Mouse (Mus musculus) gonadal fat pad, adult 2 months (tissue): ENCODE measurements at regions not wholly inside any gene's neighbourhood (a gene's known extent, or its start where the extent isn't known, plus 50 kb on each side); places are given as distances from the start of the nearest gene placed in this dataset.
"Not testable (repeated sequence)": the region's sequence is repeated elsewhere in the genome, so short reads cannot be mapped to it uniquely, and the experiment has no call there.

Experiments
- DNase-seq: peaks from one replicate; pipeline ENCODE4 v3.0.0-alpha.2; 2012; ENCODE audit warnings: low read depth

GRCm38 (mm10) chr13:72184116-72184845, 220.8 kb upstream of the Irx1 start:
- DNase-seq: peak; percentile 85

DNA sequence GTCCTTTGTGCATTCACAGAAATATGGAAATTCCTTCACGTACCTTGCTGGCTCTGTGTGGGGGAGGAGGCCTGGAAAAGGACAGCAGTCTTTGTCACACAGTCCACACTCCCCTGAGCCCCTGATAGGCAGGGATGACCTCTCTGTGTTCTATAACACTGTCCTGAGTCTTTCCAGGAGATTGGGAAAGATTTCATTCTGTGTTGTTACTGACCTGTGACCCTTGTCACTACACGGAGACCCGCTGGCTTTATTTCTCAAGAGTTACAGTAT, 221.3 kb upstream of the Irx1 start:
- no peak for DNase-seq

- DNase-seq: no peak
These were observed 232.4 kb upstream of the Irx1 start for GRCm38 (mm10) chr13:72195881-72196280.

DNA sequence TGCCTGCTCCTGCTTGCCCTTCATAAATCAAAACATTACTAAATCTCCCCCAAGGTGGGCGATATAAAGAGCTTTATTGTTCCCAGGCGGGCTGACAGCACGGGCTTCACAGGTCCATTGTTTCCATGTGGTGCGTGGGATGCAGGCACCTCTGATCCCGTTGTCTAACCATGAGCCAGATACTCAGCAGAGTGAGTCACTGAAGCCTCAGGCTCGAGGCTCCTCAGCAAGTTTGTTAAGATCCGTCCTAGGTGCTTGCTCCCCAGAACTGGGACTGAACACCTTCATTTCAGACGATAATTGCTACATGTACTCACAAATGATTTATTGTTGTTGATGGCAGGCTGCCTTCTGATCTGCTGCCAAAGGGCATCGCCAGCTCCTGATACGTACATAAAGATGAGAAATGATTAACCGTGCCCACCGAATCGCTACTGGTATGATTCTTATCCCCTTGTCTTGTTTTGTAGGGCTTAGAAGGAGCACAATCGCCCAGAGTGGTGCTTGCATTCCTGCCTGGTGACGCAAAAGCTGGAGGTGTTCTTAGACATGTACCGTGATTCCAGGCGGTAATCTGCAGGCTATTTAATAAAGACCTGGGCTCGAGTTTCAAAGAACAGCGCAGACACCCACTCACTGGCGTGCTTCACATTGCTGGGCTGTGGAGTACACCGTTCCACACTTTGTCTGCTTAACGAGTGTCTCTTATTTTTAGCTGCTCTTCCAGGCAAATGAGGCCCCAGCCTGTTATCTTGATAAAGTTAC, 235.0 kb upstream of the Irx1 start:
- peak; percentile 99 for DNase-seq

GRCm38 (mm10) chr13:72209518-72209917, 246.0 kb upstream of the Irx1 start:
- no peak for DNase-seq

DNA sequence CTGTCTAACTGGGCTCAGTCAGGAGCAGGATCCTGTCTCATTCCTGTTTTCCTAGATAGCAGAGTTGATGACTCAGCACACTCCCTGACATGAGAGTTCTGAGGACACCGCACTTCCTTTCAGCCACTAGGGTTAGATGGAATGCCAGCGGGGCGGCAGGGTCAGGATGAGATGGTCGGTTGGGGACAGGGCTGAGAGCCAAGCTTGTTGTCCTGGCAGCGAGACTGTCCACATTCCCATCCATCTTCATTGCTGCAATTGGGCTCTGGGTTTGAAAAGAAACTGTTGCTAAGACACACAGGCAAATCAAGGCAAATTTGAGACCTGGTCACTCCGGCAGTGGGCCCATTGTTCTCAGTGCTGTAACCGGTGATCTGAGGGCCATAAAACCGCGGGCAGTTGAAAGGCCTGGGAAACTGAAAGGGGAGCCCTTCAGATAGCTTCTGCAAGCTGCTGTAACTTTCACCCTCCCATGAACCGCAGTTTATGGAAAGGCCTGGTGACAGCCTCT, 246.5 kb upstream of the Irx1 start:
- DNase-seq: no peak

- DNase-seq: no peak
These were observed 247.2 kb upstream of the Irx1 start for GRCm38 (mm10) chr13:72210474-72211309.

DNA sequence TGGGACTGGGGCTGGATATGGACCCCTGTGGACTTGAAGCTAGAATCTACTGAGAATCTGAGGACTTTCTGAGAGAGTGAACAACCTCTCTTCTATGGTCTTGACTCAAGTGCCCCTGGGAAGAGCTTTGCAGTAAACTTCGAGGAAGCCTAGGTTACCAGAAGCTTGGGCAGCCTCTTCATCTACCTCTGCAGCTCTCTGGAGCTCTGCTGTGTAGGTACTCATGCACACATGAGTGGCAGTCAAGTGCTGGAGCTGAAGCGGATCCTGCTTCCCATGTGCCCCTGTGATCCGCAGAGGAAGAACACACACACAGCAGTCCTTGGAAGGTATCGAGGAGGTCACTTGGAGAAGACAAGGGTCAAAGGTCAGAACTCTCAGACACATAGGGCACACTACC, 248.2 kb upstream of the Irx1 start:
- no peak for DNase-seq

DNA sequence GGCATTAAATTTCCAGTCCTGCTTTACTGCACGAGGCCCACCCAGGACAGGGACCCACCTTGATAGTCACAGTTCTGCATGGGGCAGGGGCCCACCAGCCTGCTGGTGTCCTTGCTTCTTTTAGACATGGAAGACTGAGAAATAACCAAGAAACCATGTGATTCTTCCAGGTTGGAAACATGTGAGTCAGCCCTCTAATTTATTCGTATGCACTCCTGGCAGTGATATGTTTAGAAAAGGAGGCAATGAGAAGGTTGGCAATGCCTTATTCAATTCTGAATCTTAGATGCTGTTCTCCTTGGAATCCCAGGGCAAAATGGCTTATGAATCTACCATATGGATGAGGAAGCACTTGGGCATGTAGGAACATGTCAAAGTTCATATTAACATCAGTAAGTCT, 249.2 kb upstream of the Irx1 start:
- DNase-seq: no peak

DNA sequence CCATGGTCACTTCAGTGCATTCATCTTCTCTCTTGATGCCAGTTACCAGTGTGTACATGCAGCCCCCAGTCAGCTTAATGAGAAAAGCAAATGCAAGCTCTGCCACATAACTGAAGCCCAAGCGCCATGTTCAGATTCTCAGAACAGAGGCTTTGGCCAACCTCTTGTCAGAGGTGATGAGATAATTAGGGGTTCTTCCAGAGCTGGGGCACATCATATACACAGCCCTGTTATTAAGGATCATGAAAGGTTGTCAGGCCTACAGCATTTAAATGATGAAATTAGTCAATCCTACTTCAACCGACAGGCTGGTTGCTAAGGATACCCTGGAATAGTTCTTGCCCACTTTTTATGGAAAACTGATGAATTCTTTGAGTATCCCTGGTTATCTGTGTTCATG, 255.8 kb upstream of the Irx1 start:
- no peak for DNase-seq

DNA sequence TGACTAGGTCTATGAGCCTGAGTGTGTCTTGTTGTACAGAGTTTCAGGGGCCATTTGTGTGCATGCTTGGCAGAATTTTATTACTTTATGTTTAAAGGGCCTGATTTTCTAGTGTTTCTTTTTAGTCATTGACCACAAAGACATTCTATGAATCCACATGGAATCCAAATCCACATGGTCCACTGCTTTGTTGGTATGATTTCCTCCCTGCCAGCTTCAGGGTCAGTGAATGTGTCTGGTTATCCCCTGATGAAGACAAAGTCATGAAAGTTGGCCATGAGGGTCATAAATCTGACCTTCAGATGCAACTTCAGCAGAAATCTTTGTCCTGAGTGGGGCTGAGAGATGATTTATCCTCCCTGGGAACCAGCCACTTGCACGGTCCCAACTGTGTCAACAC, 263.6 kb upstream of the Irx1 start:
- no peak for DNase-seq

DNA sequence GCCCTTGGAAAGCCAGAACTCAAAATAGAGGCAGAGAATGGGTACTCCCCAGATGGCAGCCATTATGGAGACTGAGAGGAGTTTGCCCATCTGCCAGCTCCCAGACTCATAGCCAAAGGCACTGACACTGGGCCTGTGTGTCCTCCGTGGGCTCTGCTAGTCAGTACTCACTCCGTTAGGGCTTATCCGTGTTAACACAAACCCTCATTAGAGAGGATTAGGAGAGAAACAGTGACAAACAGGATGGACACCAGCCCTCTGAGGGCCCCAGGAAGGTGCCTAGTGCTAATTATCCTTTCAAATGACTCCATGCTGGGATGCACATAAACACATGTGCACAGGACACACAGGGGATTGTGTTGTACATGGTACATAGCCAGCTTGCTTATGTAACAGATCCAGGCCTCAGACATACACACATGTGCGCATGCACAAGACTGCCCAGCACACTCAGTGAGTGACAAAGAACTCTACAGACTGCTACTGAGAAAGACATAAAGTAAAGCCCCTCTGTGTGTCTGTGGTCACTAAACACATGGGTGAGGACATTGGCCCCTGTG, 267.6 kb upstream of the Irx1 start:
- no peak for DNase-seq

- no peak for DNase-seq
These were observed 268.6 kb upstream of the Irx1 start for GRCm38 (mm10) chr13:72232080-72232479.

- no peak for DNase-seq
These were observed 278.4 kb upstream of the Irx1 start for GRCm38 (mm10) chr13:72241919-72242318.

DNA sequence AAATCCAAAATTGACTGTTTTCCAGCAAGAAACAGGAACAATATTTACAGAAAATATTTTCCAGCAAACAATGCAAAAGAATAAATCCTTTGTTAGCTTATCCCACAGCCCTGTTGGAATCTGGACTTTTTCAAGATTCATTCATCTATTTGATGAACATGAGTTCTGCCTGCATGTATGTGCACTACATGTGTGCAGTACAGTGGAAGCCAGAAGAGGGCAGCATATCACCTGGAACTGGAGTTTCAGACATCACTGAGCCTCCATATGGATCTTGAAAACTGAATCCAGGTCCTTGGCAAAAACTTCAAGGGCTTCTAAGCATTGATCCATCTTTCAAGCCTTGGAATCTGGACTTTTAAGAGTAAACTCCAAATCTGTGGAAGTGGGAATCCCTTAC, 286.9 kb upstream of the Irx1 start:
- DNase-seq: no peak

- not testable (repeated sequence) for DNase-seq
These were observed 289.7 kb upstream of the Irx1 start for GRCm38 (mm10) chr13:72253242-72253641.

DNA sequence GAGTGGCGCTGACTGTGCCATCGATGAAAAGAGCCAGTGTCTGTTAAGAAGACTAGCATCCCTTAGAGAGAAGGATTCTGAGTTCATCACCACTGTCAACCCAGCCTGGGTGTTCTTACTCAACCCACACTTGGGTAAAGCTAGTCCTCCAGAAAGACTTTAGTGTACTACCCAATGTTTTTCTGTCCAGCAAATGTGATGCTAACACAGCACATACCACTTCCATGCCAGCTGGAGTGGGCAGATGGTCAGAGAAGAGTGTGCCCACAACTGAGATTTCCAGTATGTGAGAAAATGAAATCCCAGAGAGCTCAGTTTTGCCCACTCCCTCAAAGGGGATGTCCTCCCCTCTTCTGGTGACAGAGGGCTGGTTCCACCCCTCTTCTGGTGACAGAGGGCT, 295.3 kb upstream of the Irx1 start:
- no peak for DNase-seq

- DNase-seq: no peak
These were observed 300.9 kb upstream of the Irx1 start for GRCm38 (mm10) chr13:72264416-72264815.

GRCm38 (mm10) chr13:72265116-72265515, 301.6 kb upstream of the Irx1 start:
- no peak for DNase-seq

GRCm38 (mm10) chr13:72265650-72266049, 302.1 kb upstream of the Irx1 start:
- DNase-seq: no peak

GRCm38 (mm10) chr13:72266174-72266768, 302.7 kb upstream of the Irx1 start:
- DNase-seq: no peak

DNA sequence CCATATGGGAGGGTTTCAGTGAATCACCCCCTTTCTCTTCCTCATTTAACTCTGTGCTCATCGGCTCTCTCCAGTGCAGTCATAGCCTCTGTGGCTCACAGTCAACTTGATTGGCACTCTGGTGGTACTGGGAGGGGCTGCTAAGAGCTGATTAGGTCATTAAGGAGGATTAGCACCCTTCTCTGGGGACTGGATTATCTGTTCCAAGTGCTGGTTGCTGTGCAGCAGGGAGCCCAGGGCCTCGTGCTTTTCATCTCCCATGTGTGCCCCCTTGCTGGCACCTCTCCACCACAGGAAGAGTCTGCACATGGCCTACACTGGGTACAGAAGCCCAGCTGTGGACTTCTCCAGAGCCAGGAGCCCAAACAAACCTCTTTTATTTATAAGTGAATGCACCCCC, 316.8 kb upstream of the Irx1 start:
- no peak for DNase-seq
